Mouse (Mus musculus) liver, postnatal 0 days (tissue): Measurements from ENCODE around the gene Grk3.

Experiments
- CTCF ChIP-seq: sonication (generic); IDR thresholded peaks from 2 replicates; pipeline ENCODE4 v1.5.1; 2016; ENCODE audit warnings: antibody characterized with exemption, low read depth
- EP300 ChIP-seq: IDR thresholded peaks from 2 replicates; pipeline ENCODE4 v1.6.1; 2016; ENCODE audit warnings: antibody characterized with exemption, low read depth, mild to moderate bottlenecking

DNA sequence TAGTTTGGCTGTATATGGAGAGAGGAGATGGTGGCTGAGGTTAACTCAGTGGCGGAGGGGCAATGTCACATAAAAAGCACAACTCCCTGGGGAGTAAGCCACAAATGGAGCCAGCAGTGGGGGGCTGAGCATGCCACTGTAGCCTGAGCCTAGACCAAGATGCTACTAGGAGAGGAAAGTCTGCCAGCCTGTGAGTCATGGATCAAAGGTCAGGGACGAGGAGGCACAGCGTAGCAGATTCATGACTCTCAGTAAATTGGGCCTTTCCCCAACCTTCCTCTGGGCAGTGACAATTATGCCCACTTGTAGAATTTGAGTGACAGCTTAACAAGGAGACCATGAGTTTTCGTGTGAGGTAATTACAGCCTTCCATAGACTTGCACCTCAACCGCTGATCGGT, 33.7 kb downstream of the Grk3 start:
- no peak for TF ChIP-seq CTCF
- no peak for TF ChIP-seq EP300
